Mouse (Mus musculus): ENCODE measurements around the gene Gm26920. TPM values are rescaled to one million over a fixed set of nuclear protein-coding genes. Genes with fewer than 3 reads are reported as not detected.

Gm26920 gene
- polyA plus RNA-seq, 1 experiment from 2014 or later = 0.29 TPM

GRCm38 (mm10) chr7:30094646-30095429 is 4.6 kb upstream of the Gm26920 start, which contains the start of gene Zfp260:
Zfp260 (plus strand) TSS chr7:30094777.
- Histone ChIP-seq H3K4me3 (peak within 1 kb of the TSS; percentile 77), H3K27ac (replicated peaks) (peak within 1 kb of the TSS; percentile 97), H3K9ac (peak within 1 kb of the TSS; percentile 96), H3K4me2 (peak within 1 kb of the TSS; percentile 88), H3K9me3 (no peaks in the 10 kb centered on the region), H3K27me3 (replicated peaks) (no peaks in the 10 kb centered on the region), H3K36me3 (peaks cover 28% of the 10 kb centered on the region), H3K4me1 (peaks cover 37% of the 10 kb centered on the region)
- ATAC-seq (ENCODE audit: extremely low read depth, insufficient number of reproducible peaks, low FRiP score, low TSS enrichment) = peak; percentile 70
- under 1% methylated on average over 26 of the region's 26 CpGs for WGBS

GRCm38 (mm10) chr7:30093918-30094415 is 3.8 kb upstream of the Gm26920 start:
- Histone ChIP-seq H3K4me1 (peaks cover 45% of the 10 kb centered on the region), H3K4me2 (peak overlapping the region; percentile 88), H3K27ac (replicated peaks) (peak overlapping the region; percentile 97; the same call in 1 of the 2 replicates), H3K36me3 (peaks cover 19% of the 10 kb centered on the region), H3K9ac (peak overlapping the region; percentile 96), H3K4me3 (peak overlapping the region; percentile 77), H3K9me3 (no peaks in the 10 kb centered on the region), H3K27me3 (replicated peaks) (no peaks in the 10 kb centered on the region)
- 59% methylated on average over 6 of the region's 6 CpGs for WGBS
- ATAC-seq (ENCODE audit: extremely low read depth, insufficient number of reproducible peaks, low FRiP score, low TSS enrichment) = no peak

GRCm38 (mm10) chr7:30092666-30093065 is 2.5 kb upstream of the Gm26920 start:
- no peak for ATAC-seq (ENCODE audit: extremely low read depth, insufficient number of reproducible peaks, low FRiP score, low TSS enrichment)
- WGBS = 78% methylated on average over 9 of the region's 9 CpGs
- no peak overlapping the region for H3K27ac ChIP-seq (replicated peaks)

GRCm38 (mm10) chr7:30090970-30091585 is 868 bp upstream of the Gm26920 start:
- Histone ChIP-seq H3K9ac (peak overlapping the region; percentile 72), H3K9me3 (no peaks in the 10 kb centered on the region), H3K4me1 (peaks cover 29% of the 10 kb centered on the region), H3K27me3 (replicated peaks) (no peaks in the 10 kb centered on the region), H3K4me2 (peak overlapping the region; percentile 80), H3K4me3 (peak overlapping the region; percentile 72), H3K27ac (replicated peaks) (peak overlapping the region; percentile 81), H3K36me3 (peaks cover 10% of the 10 kb centered on the region)
- ATAC-seq (ENCODE audit: extremely low read depth, insufficient number of reproducible peaks, low FRiP score, low TSS enrichment) = no peak
- 7% methylated on average over 9 of the region's 9 CpGs for WGBS

More at GRCm38 (mm10) chr7:30092666-30093065, 2.5 kb upstream of the Gm26920 start:
- Histone ChIP-seq H3K4me3 (no peak overlapping the region), H3K27me3 (replicated peaks) (no peaks in the 10 kb centered on the region), H3K36me3 (peaks cover 9% of the 10 kb centered on the region; the same call in 1 of the 2 replicates), H3K9me3 (no peaks in the 10 kb centered on the region), H3K4me2 (no peak overlapping the region), H3K9ac (no peak overlapping the region), H3K4me1 (peaks cover 42% of the 10 kb centered on the region)

GRCm38 (mm10) chr7:30089405-30089804 is 805 bp downstream of the Gm26920 start:
- Histone ChIP-seq H3K9me3 (no peaks in the 10 kb centered on the region), H3K27ac (replicated peaks) (peak overlapping the region; percentile 81; the same call in 1 of the 2 replicates), H3K9ac (peak overlapping the region; percentile 88), H3K4me2 (peak overlapping the region; percentile 82), H3K4me3 (peak overlapping the region; percentile 72), H3K36me3 (peaks cover 26% of the 10 kb centered on the region), H3K27me3 (replicated peaks) (no peaks in the 10 kb centered on the region), H3K4me1 (peaks cover 25% of the 10 kb centered on the region)
- no peak for ATAC-seq (ENCODE audit: extremely low read depth, insufficient number of reproducible peaks, low FRiP score, low TSS enrichment)
- WGBS = 27% methylated on average over 6 of the region's 6 CpGs

- H3K27ac ChIP-seq (replicated peaks) = no peak overlapping the region
- H3K27me3 ChIP-seq (replicated peaks) = no peaks in the 10 kb centered on the region
- no peak overlapping the region for H3K9ac ChIP-seq
- no peaks in the 10 kb centered on the region for H3K9me3 ChIP-seq
- ATAC-seq (ENCODE audit: extremely low read depth, insufficient number of reproducible peaks, low FRiP score, low TSS enrichment) = no peak
- H3K4me3 ChIP-seq = no peak overlapping the region
- no peak overlapping the region for H3K4me2 ChIP-seq
- peaks cover 19% of the 10 kb centered on the region for H3K4me1 ChIP-seq
- H3K36me3 ChIP-seq = peaks cover 42% of the 10 kb centered on the region
- WGBS = 84% methylated on average over 9 of the region's 9 CpGs
Measured at GRCm38 (mm10) chr7:30086524-30086923, 3.7 kb downstream of the Gm26920 start.

- Histone ChIP-seq H3K4me2 (peak within 1 kb of the TSS; percentile 89), H3K4me3 (peak within 1 kb of the TSS; percentile 81), H3K36me3 (peaks cover 26% of the 10 kb centered on the region), H3K9me3 (no peaks in the 10 kb centered on the region), H3K9ac (peak within 1 kb of the TSS; percentile 88), H3K27ac (replicated peaks) (peak within 1 kb of the TSS; percentile 67), H3K27me3 (replicated peaks) (no peaks in the 10 kb centered on the region), H3K4me1 (peaks cover 5% of the 10 kb centered on the region; the same call in 1 of the 2 replicates)
- under 1% methylated on average over 50 of the region's 50 CpGs for WGBS
- ATAC-seq (ENCODE audit: extremely low read depth, insufficient number of reproducible peaks, low FRiP score, low TSS enrichment) = peak; percentile 82
Measured at GRCm38 (mm10) chr7:30072146-30073028, 17.8 kb downstream of the Gm26920 start, which contains the start of gene Zfp82. Zfp82 (minus strand) TSS chr7:30072900.

- Histone ChIP-seq H3K27me3 (replicated peaks) (no peaks in the 10 kb centered on the region), H3K4me1 (no peaks in the 10 kb centered on the region), H3K9me3 (no peaks in the 10 kb centered on the region), H3K9ac (no peak overlapping the region), H3K4me2 (no peak overlapping the region), H3K4me3 (no peak overlapping the region), H3K27ac (replicated peaks) (no peak overlapping the region), H3K36me3 (peaks cover 74% of the 10 kb centered on the region)
- ATAC-seq (ENCODE audit: extremely low read depth, insufficient number of reproducible peaks, low FRiP score, low TSS enrichment) = no peak
- WGBS = 80% methylated on average over 5 of the region's 5 CpGs
Measured at GRCm38 (mm10) chr7:30064622-30065021, 25.6 kb downstream of the Gm26920 start.

GRCm38 (mm10) chr7:30062478-30062877 is 27.7 kb downstream of the Gm26920 start:
- Histone ChIP-seq H3K4me2 (no peak overlapping the region), H3K27me3 (replicated peaks) (no peaks in the 10 kb centered on the region), H3K27ac (replicated peaks) (no peak overlapping the region), H3K9me3 (no peaks in the 10 kb centered on the region), H3K36me3 (peaks cover 77% of the 10 kb centered on the region), H3K4me3 (no peak overlapping the region), H3K9ac (no peak overlapping the region), H3K4me1 (no peaks in the 10 kb centered on the region)
- no peak for ATAC-seq (ENCODE audit: extremely low read depth, insufficient number of reproducible peaks, low FRiP score, low TSS enrichment)
- 83% methylated on average over 5 of the region's 5 CpGs for WGBS

- H3K4me2 ChIP-seq = no peak overlapping the region
- ATAC-seq (ENCODE audit: extremely low read depth, insufficient number of reproducible peaks, low FRiP score, low TSS enrichment) = no peak
- peaks cover 83% of the 10 kb centered on the region for H3K36me3 ChIP-seq
- H3K9me3 ChIP-seq = no peaks in the 10 kb centered on the region
- WGBS = 45% methylated on average over 6 of the region's 6 CpGs
- H3K9ac ChIP-seq = no peak overlapping the region
- H3K27me3 ChIP-seq (replicated peaks) = no peaks in the 10 kb centered on the region
- peak overlapping the region; percentile 21 for H3K27ac ChIP-seq (replicated peaks)
- H3K4me1 ChIP-seq = no peaks in the 10 kb centered on the region
- no peak overlapping the region for H3K4me3 ChIP-seq
Measured at GRCm38 (mm10) chr7:30060341-30060740, 29.9 kb downstream of the Gm26920 start.
